Mouse (Mus musculus) mouse embryonic stem cell (cell line): ENCODE results near the gene Syn3.

Experiments
- in situ Hi-C, 2 experiments: fragments of 300-500 bp; cut with MboI; formaldehyde crosslinking; loops; 1 replicate in 1 of 2; 3 replicates in 1 of 2; pipeline ENCODE4 v1.14.3; 2019 to 2020; ENCODE audit warnings: low sequenced_read_pairs in 2 of 2, low pct_unique_long_range_greater_than_20kb in 1 of 2, mixed read lengths in 1 of 2; ENCODE audit not compliant: unreplicated experiment in 1 of 2

The Syn3 gene

GRCm38 (mm10) chr10:86303495-86303876, 195.2 kb downstream of the Syn3 start:
- in situ Hi-C loops: no loop called here

- in situ Hi-C loops: no loop called here
Measured at GRCm38 (mm10) chr10:86302761-86303494, 195.8 kb downstream of the Syn3 start.

- in situ Hi-C loops: no loop called here
Measured at GRCm38 (mm10) chr10:86302318-86302648, 196.4 kb downstream of the Syn3 start.

- in situ Hi-C loops: no loop called here
Measured at GRCm38 (mm10) chr10:86301593-86302317, 196.9 kb downstream of the Syn3 start.

GRCm38 (mm10) chr10:86301117-86301490, 197.6 kb downstream of the Syn3 start:
- in situ Hi-C loops: no loop called here

GRCm38 (mm10) chr10:86300293-86301116, 198.2 kb downstream of the Syn3 start, which contains the start of gene Timp3:
Timp3 (plus strand) TSS chr10:86300372.
- in situ Hi-C loops: no loop called here

GRCm38 (mm10) chr10:86299795-86300194, 198.9 kb downstream of the Syn3 start:
- in situ Hi-C loops: loop anchor here in 1 of 2 experiments (25.0 kb wide), 2 partner anchors 237 to 337 kb away; partner anchors contain the start of gene Rtcb

- in situ Hi-C loops: loop anchor here in 1 of 2 experiments (25.0 kb wide), 2 partner anchors 236 to 336 kb away; partner anchors contain the start of gene Rtcb
Measured at GRCm38 (mm10) chr10:86298326-86298725, 200.4 kb downstream of the Syn3 start.

GRCm38 (mm10) chr10:86297307-86297706, 201.4 kb downstream of the Syn3 start:
- in situ Hi-C loops: loop anchor here in 1 of 2 experiments (25.0 kb wide), 2 partner anchors 235 to 335 kb away; partner anchors contain the start of gene Rtcb

- in situ Hi-C loops: loop anchor here in 1 of 2 experiments (25.0 kb wide), 2 partner anchors 234 to 334 kb away; partner anchors contain the start of gene Rtcb
Measured at GRCm38 (mm10) chr10:86296111-86296510, 202.6 kb downstream of the Syn3 start.

GRCm38 (mm10) chr10:86295454-86296098, 203.1 kb downstream of the Syn3 start:
- in situ Hi-C loops: loop anchor here in 1 of 2 experiments (25.0 kb wide), 2 partner anchors 233 to 333 kb away; partner anchors contain the start of gene Rtcb

GRCm38 (mm10) chr10:86294599-86295365, 203.9 kb downstream of the Syn3 start:
- in situ Hi-C loops: loop anchor here in 1 of 2 experiments (25.0 kb wide), 2 partner anchors 232 to 332 kb away; partner anchors contain the start of gene Rtcb

- in situ Hi-C loops: loop anchor here in 1 of 2 experiments (25.0 kb wide), 2 partner anchors 232 to 332 kb away; partner anchors contain the start of gene Rtcb
Measured at GRCm38 (mm10) chr10:86293880-86294279, 204.8 kb downstream of the Syn3 start.

GRCm38 (mm10) chr10:86290109-86290771, 208.5 kb downstream of the Syn3 start:
- in situ Hi-C loops: loop anchor here in 1 of 2 experiments (25.0 kb wide), 2 partner anchors 228 to 328 kb away; partner anchors contain the start of gene Rtcb

- in situ Hi-C loops: loop anchor here in 1 of 2 experiments (25.0 kb wide), 2 partner anchors 224 to 324 kb away; partner anchors contain the start of gene Rtcb
Measured at GRCm38 (mm10) chr10:86286508-86286907, 212.2 kb downstream of the Syn3 start.

GRCm38 (mm10) chr10:86281238-86281637, 217.5 kb downstream of the Syn3 start:
- in situ Hi-C loops: loop anchor here in 1 of 2 experiments (25.0 kb wide), 2 partner anchors 219 to 319 kb away; partner anchors contain the start of gene Rtcb
